Mouse (Mus musculus): ENCODE results near the gene R3hdm1. TPM values are rescaled to one million over a fixed set of nuclear protein-coding genes. Genes with fewer than 3 reads are reported as not detected.
A peak's percentile ranks its signal among the peaks of the same experiment; 100 is the strongest.

The R3hdm1 gene
- polyA plus RNA-seq, 1 experiment: 32.6 TPM

DNA sequence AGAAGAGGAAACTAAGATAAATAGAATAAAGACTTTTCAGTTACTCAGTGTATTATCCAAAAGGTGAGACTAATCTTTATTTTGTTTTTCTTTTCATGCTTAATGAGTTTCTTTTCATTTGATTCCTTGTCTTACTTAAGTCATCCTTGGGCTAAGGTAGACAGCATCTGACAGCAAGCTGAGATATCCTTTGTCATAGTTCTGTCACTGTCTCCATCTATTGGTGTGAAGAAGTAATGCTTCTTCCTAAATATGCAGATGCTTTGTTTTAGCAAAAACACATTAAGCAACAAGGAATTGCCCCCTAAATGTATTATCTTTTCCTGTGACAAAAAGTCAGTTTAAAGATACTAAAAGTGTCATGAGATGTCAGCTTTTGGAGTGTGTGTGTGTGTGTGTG lies 37.9 kb downstream of the R3hdm1 start:
- no peaks in the 10 kb centered on the region for H3K27me3 ChIP-seq (ENCODE audit: control insufficient read depth, insufficient read depth, insufficient read length)
- peaks cover 63% of the 10 kb centered on the region for H3K79me2 ChIP-seq (ENCODE audit: control insufficient read depth, insufficient read depth)
- no peak overlapping the region for H3ac ChIP-seq (ENCODE audit: control insufficient read depth, insufficient read length)
- TF ChIP-seq REST (IDR thresholded peaks at IDR 0.05; ENCODE audit: insufficient read depth, insufficient read length): no peak
- TF ChIP-seq MYOG (IDR thresholded peaks at IDR 0.05; ENCODE audit: control insufficient read depth in 1 of 3, insufficient read depth in 1 of 3, insufficient read length in 2 of 3, low read depth in 2 of 3): no peak
- no peak for TF ChIP-seq MYOD1 (IDR thresholded peaks at IDR 0.05; ENCODE audit: control insufficient read depth in 1 of 3, insufficient read length in 2 of 3, low read depth in 2 of 3)
- no peak for TF ChIP-seq USF1 (IDR thresholded peaks at IDR 0.05; ENCODE audit: low read depth)
- no peak for TF ChIP-seq TCF12 (IDR thresholded peaks at IDR 0.05; ENCODE audit: insufficient read depth, poor library complexity, severe bottlenecking)
- TF ChIP-seq TCF3 (IDR thresholded peaks at IDR 0.05; ENCODE audit: insufficient read length, low read depth): no peak
- no peak overlapping the region for H3K4me3 ChIP-seq
- H3K4me2 ChIP-seq (ENCODE audit: low read depth): no peak overlapping the region
- no peaks in the 10 kb centered on the region for H3K36me3 ChIP-seq (ENCODE audit: control insufficient read depth, insufficient read depth)

GRCm38 (mm10) chr1:128141737-128142136 lies 38.6 kb downstream of the R3hdm1 start:
- Histone ChIP-seq H3K27me3 (ENCODE audit: control insufficient read depth, insufficient read depth, insufficient read length) (no peaks in the 10 kb centered on the region), H3K4me3 (no peak overlapping the region), H3K36me3 (ENCODE audit: control insufficient read depth, insufficient read depth) (no peaks in the 10 kb centered on the region), H3ac (ENCODE audit: control insufficient read depth, insufficient read length) (no peak overlapping the region), H3K4me2 (ENCODE audit: low read depth) (no peak overlapping the region), H3K79me2 (ENCODE audit: control insufficient read depth, insufficient read depth) (peaks cover 68% of the 10 kb centered on the region)
- TF ChIP-seq E2F4 (IDR thresholded peaks at IDR 0.05; ENCODE audit: insufficient read depth) (no peak), MYOD1 (IDR thresholded peaks at IDR 0.05; ENCODE audit: control insufficient read depth in 1 of 3, insufficient read length in 2 of 3, low read depth in 2 of 3) (peak; percentile 34 to 62 (median 44)), TCF3 (IDR thresholded peaks at IDR 0.05; ENCODE audit: insufficient read length, low read depth) (no peak), MYOG (IDR thresholded peaks at IDR 0.05; ENCODE audit: control insufficient read depth in 1 of 3, insufficient read depth in 1 of 3, insufficient read length in 2 of 3, low read depth in 2 of 3) (peak in 2 of 3 experiments; percentile 11 to 77), CEBPB (IDR thresholded peaks at IDR 0.05; ENCODE audit: insufficient read depth, poor library complexity, severe bottlenecking) (peak; percentile 37; the same call in 1 of the 2 replicates), POLR2A (IDR thresholded peaks at IDR 0.05; ENCODE audit: insufficient read length, low read depth) (peak; percentile 23)

DNA sequence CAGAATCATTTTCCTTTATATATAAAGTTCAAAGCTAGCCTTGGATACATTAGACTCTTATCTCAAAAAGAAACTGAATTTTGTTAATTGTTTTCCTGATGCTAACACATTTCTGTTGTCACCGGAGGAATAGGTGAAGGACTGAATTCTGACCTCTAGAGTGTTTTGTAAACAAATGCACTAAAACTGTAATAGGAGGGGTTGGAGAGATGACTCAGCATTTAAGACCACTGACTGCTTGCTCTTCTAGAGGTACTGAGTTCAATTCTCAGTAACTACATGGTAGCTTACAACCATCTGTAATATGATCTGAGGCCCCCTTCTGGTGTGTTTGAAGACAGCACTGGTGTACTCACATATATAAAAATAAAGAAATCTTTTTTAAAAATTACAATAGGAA lies 63.9 kb downstream of the R3hdm1 start:
- TF ChIP-seq USF1 (IDR thresholded peaks at IDR 0.05; ENCODE audit: low read depth) (no peak), CEBPB (IDR thresholded peaks at IDR 0.05; ENCODE audit: insufficient read depth, poor library complexity, severe bottlenecking) (no peak), MAX (IDR thresholded peaks at IDR 0.05; ENCODE audit: low read depth) (no peak), POLR2AphosphoS2 (IDR thresholded peaks at IDR 0.05; ENCODE audit: insufficient read length, low read depth) (no peak), REST (IDR thresholded peaks at IDR 0.05; ENCODE audit: insufficient read depth, insufficient read length) (no peak), MYOD1 (IDR thresholded peaks at IDR 0.05; ENCODE audit: control insufficient read depth in 1 of 3, insufficient read length in 2 of 3, low read depth in 2 of 3) (no peak), TCF3 (IDR thresholded peaks at IDR 0.05; ENCODE audit: insufficient read length, low read depth) (no peak), TCF12 (IDR thresholded peaks at IDR 0.05; ENCODE audit: insufficient read depth, poor library complexity, severe bottlenecking) (no peak), MYOG (IDR thresholded peaks at IDR 0.05; ENCODE audit: control insufficient read depth in 1 of 3, insufficient read depth in 1 of 3, insufficient read length in 2 of 3, low read depth in 2 of 3) (no peak), E2F4 (IDR thresholded peaks at IDR 0.05; ENCODE audit: insufficient read depth) (no peak), SRF (IDR thresholded peaks at IDR 0.05; ENCODE audit: control insufficient read depth, insufficient read length, low read depth) (no peak), POLR2A (IDR thresholded peaks at IDR 0.05; ENCODE audit: insufficient read length, low read depth) (no peak)
- Histone ChIP-seq H3K4me3 (no peak overlapping the region), H3K27me3 (ENCODE audit: control insufficient read depth, insufficient read depth, insufficient read length) (no peaks in the 10 kb centered on the region), H3ac (ENCODE audit: control insufficient read depth, insufficient read length) (no peak overlapping the region), H3K36me3 (ENCODE audit: control insufficient read depth, insufficient read depth) (peaks cover 14% of the 10 kb centered on the region), H3K4me2 (ENCODE audit: low read depth) (no peak overlapping the region), H3K79me2 (ENCODE audit: control insufficient read depth, insufficient read depth) (no peaks in the 10 kb centered on the region)

DNA sequence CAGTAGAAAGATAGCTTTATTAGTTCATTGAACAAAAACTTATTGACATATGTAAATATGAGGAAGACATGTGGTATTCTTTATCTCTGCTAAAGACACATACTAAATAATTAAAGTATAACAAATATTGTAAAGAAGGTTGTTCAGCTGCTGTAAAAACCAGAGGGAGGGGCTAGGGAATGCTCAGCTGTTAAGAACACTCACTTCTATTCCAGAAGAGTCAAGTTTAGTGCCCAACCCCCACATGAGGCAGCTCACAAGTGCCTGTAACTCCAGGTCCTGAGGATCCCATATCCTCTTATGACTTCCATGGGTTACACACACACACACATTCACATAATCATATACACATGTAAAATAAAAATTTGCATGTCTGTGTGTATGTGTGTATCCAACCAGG lies 67.0 kb downstream of the R3hdm1 start:
- no peak overlapping the region for H3ac ChIP-seq (ENCODE audit: control insufficient read depth, insufficient read length)
- TF ChIP-seq TCF3 (IDR thresholded peaks at IDR 0.05; ENCODE audit: insufficient read length, low read depth) (no peak), USF1 (IDR thresholded peaks at IDR 0.05; ENCODE audit: low read depth) (no peak), E2F4 (IDR thresholded peaks at IDR 0.05; ENCODE audit: insufficient read depth) (no peak), POLR2AphosphoS2 (IDR thresholded peaks at IDR 0.05; ENCODE audit: insufficient read length, low read depth) (no peak), MYOD1 (IDR thresholded peaks at IDR 0.05; ENCODE audit: control insufficient read depth in 1 of 3, insufficient read length in 2 of 3, low read depth in 2 of 3) (peak; percentile 58 to 84 (median 81)), TCF12 (IDR thresholded peaks at IDR 0.05; ENCODE audit: insufficient read depth, poor library complexity, severe bottlenecking) (peak; percentile 64), MYOG (IDR thresholded peaks at IDR 0.05; ENCODE audit: control insufficient read depth in 1 of 3, insufficient read depth in 1 of 3, insufficient read length in 2 of 3, low read depth in 2 of 3) (peak in 1 of 3 experiments; percentile 41), SRF (IDR thresholded peaks at IDR 0.05; ENCODE audit: control insufficient read depth, insufficient read length, low read depth) (no peak), POLR2A (IDR thresholded peaks at IDR 0.05; ENCODE audit: insufficient read length, low read depth) (no peak), CEBPB (IDR thresholded peaks at IDR 0.05; ENCODE audit: insufficient read depth, poor library complexity, severe bottlenecking) (no peak)
- no peaks in the 10 kb centered on the region for H3K79me2 ChIP-seq (ENCODE audit: control insufficient read depth, insufficient read depth)
- peak overlapping the region; percentile 41 for H3K4me2 ChIP-seq (ENCODE audit: low read depth)
- H3K36me3 ChIP-seq (ENCODE audit: control insufficient read depth, insufficient read depth): peaks cover 11% of the 10 kb centered on the region
- no peaks in the 10 kb centered on the region for H3K27me3 ChIP-seq (ENCODE audit: control insufficient read depth, insufficient read depth, insufficient read length)
- no peak overlapping the region for H3K4me3 ChIP-seq

GRCm38 (mm10) chr1:128191426-128191825 lies 88.3 kb downstream of the R3hdm1 start:
- Histone ChIP-seq H3K4me3 (no peak overlapping the region), H3K36me3 (ENCODE audit: control insufficient read depth, insufficient read depth) (peaks cover 62% of the 10 kb centered on the region), H3ac (ENCODE audit: control insufficient read depth, insufficient read length) (no peak overlapping the region), H3K4me2 (ENCODE audit: low read depth) (no peak overlapping the region), H3K79me2 (ENCODE audit: control insufficient read depth, insufficient read depth) (no peaks in the 10 kb centered on the region), H3K27me3 (ENCODE audit: control insufficient read depth, insufficient read depth, insufficient read length) (no peaks in the 10 kb centered on the region)
- TF ChIP-seq E2F4 (IDR thresholded peaks at IDR 0.05; ENCODE audit: insufficient read depth) (no peak), REST (IDR thresholded peaks at IDR 0.05; ENCODE audit: insufficient read depth, insufficient read length) (no peak), SRF (IDR thresholded peaks at IDR 0.05; ENCODE audit: control insufficient read depth, insufficient read length, low read depth) (no peak)

Measured in myocyte (in vitro differentiated cells).